Mouse (Mus musculus) heart, embryonic 14.5 days (tissue): ENCODE results near the gene Gm26965. TPM values are rescaled to one million over a fixed set of nuclear protein-coding genes. Genes with fewer than 3 reads are reported as not detected.

ENCODE experiments used
- ATAC-seq: fragments of 200-750 bp; cut with Nextera tagmentation; 2 replicates; pipeline ENCODE4 v1.8.0; 2017; ENCODE audit warnings: low read depth, moderate TSS enrichment; ENCODE audit not compliant: insufficient number of reproducible peaks, insufficient read depth, low FRiP score
- H3K27ac ChIP-seq, 2 experiments: fragments of 200-500 bp in 1 of 2; fragments of 300-500 bp in 1 of 2; sonication (generic) in 1 of 2; replicated peaks in 1 of 2; 2 replicates each; pipeline ENCODE4 v1.5.1; 2012 to 2014; ENCODE audit warnings: low read depth in 2 of 2, low read length in 2 of 2, control low read depth in 1 of 2, mild to moderate bottlenecking in 1 of 2, mixed read lengths in 1 of 2; ENCODE audit not compliant: control insufficient read depth in 1 of 2, insufficient read depth in 1 of 2
- H3K27me3 ChIP-seq: fragments of 300-500 bp; sonication (generic); 2 replicates; pipeline ENCODE4 v1.6.1; 2014; ENCODE audit warnings: mild to moderate bottlenecking, low read length, control low read depth; ENCODE audit not compliant: control insufficient read depth, insufficient read depth
- H3K36me3 ChIP-seq: fragments of 300-500 bp; sonication (generic); 2 replicates; pipeline ENCODE4 v1.6.1; 2014; ENCODE audit warnings: mild to moderate bottlenecking, control low read depth, low read length, mixed read lengths; ENCODE audit not compliant: control insufficient read depth, insufficient read depth
- H3K4me1 ChIP-seq, 2 experiments: fragments of 200-500 bp in 1 of 2; fragments of 300-500 bp in 1 of 2; sonication (generic) in 1 of 2; 2 replicates each; pipeline ENCODE4 v1.6.1; 2012 to 2014; ENCODE audit warnings: low read length in 2 of 2, control low read depth in 1 of 2, mixed read lengths in 1 of 2; ENCODE audit not compliant: control insufficient read depth in 2 of 2, insufficient read depth in 2 of 2
- H3K4me2 ChIP-seq: fragments of 300-500 bp; sonication (generic); 2 replicates; pipeline ENCODE4 v1.6.1; 2014; ENCODE audit warnings: mild to moderate bottlenecking, low read length
- H3K4me3 ChIP-seq, 2 experiments: fragments of 200-500 bp in 1 of 2; fragments of 300-500 bp in 1 of 2; sonication (generic) in 1 of 2; 2 replicates each; pipeline ENCODE4 v1.5.1; 2012 to 2014; ENCODE audit warnings: low read length in 2 of 2, mild to moderate bottlenecking in 2 of 2, control low read depth in 1 of 2, low read depth in 1 of 2, moderate library complexity in 1 of 2; ENCODE audit not compliant: control insufficient read depth in 1 of 2, insufficient read depth in 1 of 2
- H3K9ac ChIP-seq: fragments of 300-500 bp; sonication (generic); 2 replicates; pipeline ENCODE4 v1.6.1; 2014; ENCODE audit warnings: mild to moderate bottlenecking, low read length
- H3K9me3 ChIP-seq: fragments of 300-500 bp; sonication (generic); 2 replicates; pipeline ENCODE4 v1.6.1; 2016; ENCODE audit warnings: low read length, control low read depth; ENCODE audit not compliant: control insufficient read depth
- WGBS: fragments of 180-500 bp; shearing (Covaris S2); extraction: QIAGEN DNeasy Blood & Tissue Kit; methylation state at CpG from one replicate; pipeline ENCODE4 v1.1.7; 2014; 5-methylcytosine and 5-hydroxymethylcytosine counted together
- polyA plus RNA-seq: library from polyadenylated mRNA; unstranded; fragments of >200 nt; fragmentation: Nextera tagmentation; extraction: Ambion mirVana; gene quantifications from 2 replicates; pipeline ENCODE4 v1.2.1, GENCODE M21; 2014

Gene Gm26965
- polyA plus RNA-seq, 1 experiment from 2014 or later: not detected

DNA sequence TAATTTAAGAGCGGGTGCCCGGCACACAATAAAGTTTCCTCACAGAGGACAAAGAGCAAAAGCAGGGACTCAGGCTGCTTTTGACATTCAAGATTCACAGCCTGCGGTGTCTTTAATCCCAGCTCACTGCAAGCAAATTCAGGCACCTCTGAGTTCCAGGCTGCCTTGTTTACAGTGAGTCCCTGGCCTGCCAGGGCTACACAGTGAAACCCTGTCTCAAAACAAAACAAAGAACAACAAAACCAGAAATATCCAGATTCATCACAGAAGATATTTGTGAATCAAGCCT, 74.0 kb downstream of the Gm26965 start:
- Histone ChIP-seq H3K36me3 (peaks cover 20% of the 10 kb centered on the region), H3K4me3 (peak overlapping the region; percentile 64; a peak in 3 of 4 replicates), H3K4me1 (no peaks in the 10 kb centered on the region), H3K4me2 (peak overlapping the region; percentile 70), H3K27me3 (no peaks in the 10 kb centered on the region), H3K27ac (peak overlapping the region; percentile 45 to 61; a peak in 2 of 4 replicates), H3K9ac (peak overlapping the region; percentile 69), H3K9me3 (no peaks in the 10 kb centered on the region)
- WGBS: 12% methylated on average over 3 of the region's 3 CpGs
- no peak for ATAC-seq

DNA sequence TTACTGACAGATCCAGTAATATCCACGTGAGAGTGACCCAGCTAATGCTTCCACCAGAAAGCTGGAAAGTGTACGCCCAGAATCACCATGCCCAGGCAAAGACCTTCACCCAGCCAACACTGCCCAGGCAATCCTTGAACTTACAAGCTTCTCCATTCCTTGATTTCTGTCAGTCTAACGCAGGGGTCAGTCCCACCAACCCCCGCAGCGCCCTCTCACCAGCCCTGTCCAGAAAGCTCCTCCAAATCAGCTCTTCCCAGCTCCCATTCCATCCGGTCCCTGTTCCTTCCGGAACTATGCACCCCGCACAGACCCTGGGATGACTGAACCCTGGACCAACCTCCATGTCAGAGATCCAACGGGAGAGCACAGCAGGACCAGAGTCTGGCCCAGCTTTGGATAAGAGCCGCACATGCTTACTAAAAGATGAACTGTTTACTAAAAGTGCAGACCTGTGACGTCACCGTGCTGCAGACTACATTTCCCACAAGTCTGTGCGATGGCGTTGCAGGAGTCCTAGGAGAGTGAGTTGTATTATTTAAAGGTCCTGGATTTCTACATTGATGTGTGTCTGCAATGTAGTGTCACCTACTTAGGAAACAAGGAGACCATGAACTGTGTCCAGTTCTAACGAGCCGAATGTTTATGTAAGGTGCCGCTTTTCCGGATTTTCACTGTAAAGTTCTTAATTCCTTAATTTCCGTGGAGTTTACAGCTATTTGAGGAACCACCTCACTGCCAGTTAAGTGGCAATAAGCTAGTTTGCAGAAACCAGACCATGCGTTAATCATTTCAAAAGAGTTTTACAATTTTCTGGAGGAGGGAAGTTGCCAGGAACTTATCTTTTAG, 74.6 kb downstream of the Gm26965 start, which contains the start of gene Zfp874a:
TSS of gene Zfp874a (minus strand) at position 453 of the 849 bp plus-strand sequence.
- 1% methylated on average over 20 of the region's 20 CpGs for WGBS
- H3K9ac ChIP-seq: peak within 1 kb of the TSS; percentile 69

More for the DNA sequence above, 74.6 kb downstream of the Gm26965 start, which contains the start of gene Zfp874a:
- Histone ChIP-seq H3K9me3 (no peaks in the 10 kb centered on the region), H3K4me3 (peak within 1 kb of the TSS; percentile 64), H3K36me3 (peaks cover 24% of the 10 kb centered on the region), H3K27me3 (no peaks in the 10 kb centered on the region), H3K27ac (peak within 1 kb of the TSS; percentile 45 to 61), H3K4me2 (peak within 1 kb of the TSS; percentile 70), H3K4me1 (no peaks in the 10 kb centered on the region)
- ATAC-seq: peak; percentile 96

Other genes with a start within 250 kb of the Gm26965 start
- 1.2 and 1.6 TPM in 2 replicates for gene Zfp458, start 247.7 kb downstream of the Gm26965 start, polyA plus RNA-seq
- 0.94 and 1.7 TPM in 2 replicates for gene Zfp457, start 219.7 kb downstream of the Gm26965 start, polyA plus RNA-seq
- 1.2 and 1.4 TPM in 2 replicates for gene Zfp595, start 193.6 kb downstream of the Gm26965 start, polyA plus RNA-seq
- gene Gm28044, start 165.6 kb downstream of the Gm26965 start, polyA plus RNA-seq: 0.89 and 0.97 TPM in 2 replicates
- gene Zfp953, start 165.5 kb downstream of the Gm26965 start, polyA plus RNA-seq: 0.72 and 0.93 TPM in 2 replicates
- gene Gm28041, start 150.4 kb downstream of the Gm26965 start, polyA plus RNA-seq: 0.73 TPM in 1 of 2 replicates, not detected in the other
- 1.2 and 1.4 TPM in 2 replicates for gene Zfp456, start 150.3 kb downstream of the Gm26965 start, polyA plus RNA-seq
- 2.8 and 4.6 TPM in 2 replicates for gene Zfp429, start 126.3 kb downstream of the Gm26965 start, polyA plus RNA-seq
- 0.36 and 0.49 TPM in 2 replicates for gene Zfp459, start 104.7 kb downstream of the Gm26965 start, polyA plus RNA-seq
- 4.8 and 5.8 TPM in 2 replicates for gene Zfp874a, start 74.5 kb downstream of the Gm26965 start, polyA plus RNA-seq
- 2.3 and 2.6 TPM in 2 replicates for gene Zfp874b, start 41.9 kb downstream of the Gm26965 start, polyA plus RNA-seq
- 8.8 and 9.0 TPM in 2 replicates for gene Zfp58, start 25.6 kb downstream of the Gm26965 start, polyA plus RNA-seq
- gene Zfp87, start within 50 bp of the Gm26965 start, polyA plus RNA-seq: 19.3 and 22.0 TPM in 2 replicates
- 8.3 and 9.6 TPM in 2 replicates for gene Zfp748, start 27.7 kb upstream of the Gm26965 start, polyA plus RNA-seq
- gene Zfp729b, start 83.6 kb upstream of the Gm26965 start, polyA plus RNA-seq: 2.9 and 3.7 TPM in 2 replicates
- gene Gm49345, start 111.6 kb upstream of the Gm26965 start, polyA plus RNA-seq: 0.20 TPM in 1 of 2 replicates, not detected in the other
- gene Zfp729a, start 111.6 kb upstream of the Gm26965 start, polyA plus RNA-seq: 1.8 and 1.9 TPM in 2 replicates
- gene Zfp738, start 160.9 kb upstream of the Gm26965 start, polyA plus RNA-seq: 7.9 and 9.1 TPM in 2 replicates
- 2.1 and 2.4 TPM in 2 replicates for gene Zfp65, start 203.0 kb upstream of the Gm26965 start, polyA plus RNA-seq
- 3.8 and 4.3 TPM in 2 replicates for gene Zfp85, start 229.1 kb upstream of the Gm26965 start, polyA plus RNA-seq